Mouse (Mus musculus): ENCODE measurements around the gene Cdh23.

DNA sequence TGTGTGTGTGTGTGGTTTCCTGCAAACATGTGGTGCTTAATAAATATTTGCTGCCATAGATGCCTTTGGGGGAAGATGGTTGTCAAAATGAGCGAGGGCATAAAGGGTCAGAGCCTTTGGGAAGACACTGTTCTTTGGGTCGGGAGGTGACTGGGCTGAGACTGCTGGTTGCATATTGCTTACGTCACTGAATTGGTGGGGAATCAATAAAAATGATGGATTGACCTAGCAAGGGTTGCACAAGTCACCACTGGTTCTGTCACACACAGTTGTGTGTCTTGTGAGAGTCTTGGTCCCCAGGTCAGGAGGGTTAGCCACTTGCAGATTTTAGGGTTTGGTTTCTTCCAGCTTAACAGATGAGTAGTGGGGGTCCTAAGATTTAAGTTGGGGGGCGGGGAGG is 19.0 kb downstream of the Cdh23 start:
- TF ChIP-seq CTCF (IDR thresholded peaks at IDR 0.05) = no peak
- TF ChIP-seq EP300 (IDR thresholded peaks at IDR 0.05) = no peak

Measured in lung, postnatal 0 days (tissue).